Mouse (Mus musculus) ES-E14 (cell line): ENCODE measurements around the gene Ogfod2. TPM values are rescaled to one million over a fixed set of nuclear protein-coding genes. Genes with fewer than 3 reads are reported as not detected.

Source experiments
- DNase-seq: peaks from one replicate; pipeline ENCODE4 v3.0.0-alpha.2; 2013; ENCODE audit warnings: low read depth, low spot score
- H3K27ac ChIP-seq: 2 replicates; pipeline ENCODE4 v1.5.1; 2012; ENCODE audit warnings: low read depth, mild to moderate bottlenecking, low read length, moderate library complexity, mixed read lengths; ENCODE audit not compliant: poor library complexity, insufficient read depth, severe bottlenecking
- H3K36me3 ChIP-seq: 2 replicates; pipeline ENCODE4 v1.6.1; 2012; ENCODE audit warnings: mild to moderate bottlenecking, low read length, moderate library complexity, mixed read lengths; ENCODE audit not compliant: control insufficient read depth, poor library complexity, insufficient read depth, severe bottlenecking
- H3K4me1 ChIP-seq, 2 experiments: fragments of 150-350 bp in 1 of 2; sonication (generic) in 1 of 2; 2 replicates each; pipeline ENCODE4 v1.6.1; 2012; ENCODE audit warnings: low read length in 2 of 2, mild to moderate bottlenecking in 1 of 2, mixed read lengths in 1 of 2; ENCODE audit not compliant: control insufficient read depth in 2 of 2, insufficient read depth in 2 of 2, poor library complexity in 1 of 2
- H3K4me3 ChIP-seq, 2 experiments: fragments of 150-350 bp in 1 of 2; sonication (generic) in 1 of 2; 2 replicates each; pipeline ENCODE4 v1.5.1; 2012; ENCODE audit warnings: low read length in 2 of 2, low read depth in 1 of 2, mild to moderate bottlenecking in 1 of 2, mixed read lengths in 1 of 2; ENCODE audit not compliant: insufficient read depth in 1 of 2, poor library complexity in 1 of 2, severe bottlenecking in 1 of 2
- H3K9ac ChIP-seq: 2 replicates; pipeline ENCODE4 v1.6.1; 2012; ENCODE audit warnings: low read depth, mild to moderate bottlenecking, low read length, mixed read lengths; ENCODE audit not compliant: poor library complexity, insufficient read depth, severe bottlenecking
- H3K9me3 ChIP-seq: fragments of 150-350 bp; sonication (generic); 2 replicates; pipeline ENCODE4 v1.6.1; 2012; ENCODE audit warnings: low read depth, mild to moderate bottlenecking, low read length; ENCODE audit not compliant: control insufficient read depth, insufficient read depth
- CHD2 ChIP-seq: IDR thresholded peaks from 2 replicates; pipeline ENCODE4 v1.6.1; 2014; ENCODE audit warnings: mild to moderate bottlenecking, low read depth, low read length, inconsistent platforms
- HCFC1 ChIP-seq: IDR thresholded peaks from 2 replicates; pipeline ENCODE4 v1.6.1; 2012; ENCODE audit warnings: low read length, inconsistent platforms, borderline replicate concordance; ENCODE audit not compliant: insufficient read depth
- MAFK ChIP-seq: IDR thresholded peaks from 2 replicates; pipeline ENCODE4 v1.6.1; 2014; ENCODE audit warnings: mild to moderate bottlenecking, low read depth, low read length, inconsistent platforms; ENCODE audit not compliant: insufficient read depth
- ZC3H11A ChIP-seq: IDR thresholded peaks from 2 replicates; pipeline ENCODE4 v1.6.1; 2012; ENCODE audit warnings: low read depth, mild to moderate bottlenecking, inconsistent platforms, low read length, borderline replicate concordance
- ZNF384 ChIP-seq: IDR thresholded peaks from 2 replicates; pipeline ENCODE4 v1.6.1; 2012; ENCODE audit warnings: low read depth, low read length, inconsistent platforms
- in situ Hi-C, 2 experiments: fragments of 600-800 bp; cut with MboI; formaldehyde crosslinking; loops; one replicate each; pipeline ENCODE4 v1.15.1; 2025; ENCODE audit warnings: low sequenced_read_pairs in 2 of 2, inconsistent platforms in 1 of 2; ENCODE audit not compliant: unreplicated experiment in 2 of 2
- total RNA-seq: library from RNA; depleted of rRNA; stranded (reverse); fragments of 300-350 nt; gene quantifications from 2 replicates; pipeline ENCODE4 v1.2.3, GENCODE M21; 2012

The Ogfod2 gene
- total RNA-seq, 1 experiment = 7.8 TPM

GRCm38 (mm10) chr5:124084588-124085173 lies 27.4 kb upstream of the Ogfod2 start:
- in situ Hi-C loops = loop anchor here in 1 of 2 experiments (5.0 kb wide), 1 partner anchor 82 kb away; no protein-coding TSS in a partner anchor
- H3K4me1 ChIP-seq = no peaks in the 10 kb centered on the region; a peak in 2 of 4 replicates
- H3K9ac ChIP-seq = no peak overlapping the region
- TF ChIP-seq HCFC1 (no peak), MAFK (no peak), ZNF384 (no peak), ZC3H11A (peak; percentile 96), CHD2 (no peak)
- DNase-seq = peak; percentile 76
- no peaks in the 10 kb centered on the region for H3K9me3 ChIP-seq
- no peak overlapping the region for H3K27ac ChIP-seq
- no peak overlapping the region for H3K4me3 ChIP-seq
- no peaks in the 10 kb centered on the region for H3K36me3 ChIP-seq

DNA sequence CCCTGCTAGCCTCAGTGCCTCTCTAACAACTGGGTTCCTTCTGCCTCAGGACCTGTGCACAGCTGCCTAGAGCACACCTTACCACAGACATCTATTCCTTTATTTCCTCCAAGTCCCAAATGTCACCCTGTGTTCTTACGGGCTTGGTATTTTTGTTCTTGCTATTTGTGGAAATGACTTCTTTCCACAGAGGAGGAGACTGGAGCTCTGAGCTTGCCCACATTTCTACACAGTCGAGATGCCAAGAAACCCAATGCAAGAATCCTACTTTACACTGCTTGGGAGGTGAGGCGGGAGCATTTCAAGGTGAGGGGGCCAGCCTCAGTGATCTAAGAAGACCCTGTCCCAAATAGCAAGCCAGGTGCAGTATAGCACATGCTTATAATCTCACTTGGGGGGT lies 26.6 kb upstream of the Ogfod2 start:
- Histone ChIP-seq H3K9me3 (no peaks in the 10 kb centered on the region), H3K4me1 (peaks cover 0 to 2% of the 10 kb centered on the region in 2 experiments; a peak in 2 of 4 replicates), H3K36me3 (no peaks in the 10 kb centered on the region), H3K4me3 (no peak overlapping the region), H3K9ac (no peak overlapping the region), H3K27ac (no peak overlapping the region)
- no peak for DNase-seq
- TF ChIP-seq ZNF384 (no peak), ZC3H11A (no peak), CHD2 (no peak), HCFC1 (no peak), MAFK (no peak)
- in situ Hi-C loops = no loop called here

GRCm38 (mm10) chr5:124086876-124087275 lies 25.2 kb upstream of the Ogfod2 start:
- in situ Hi-C loops = no loop called here
- Histone ChIP-seq H3K4me3 (no peak overlapping the region), H3K27ac (no peak overlapping the region), H3K9me3 (no peaks in the 10 kb centered on the region), H3K36me3 (no peaks in the 10 kb centered on the region), H3K4me1 (peaks cover 0 to 4% of the 10 kb centered on the region in 2 experiments; a peak in 2 of 4 replicates), H3K9ac (no peak overlapping the region)
- TF ChIP-seq CHD2 (no peak), MAFK (no peak), ZC3H11A (no peak), HCFC1 (no peak), ZNF384 (no peak)
- no peak for DNase-seq

- DNase-seq = no peak
- H3K4me3 ChIP-seq = peak overlapping the region; percentile 48 to 53; a peak in 3 of 4 replicates
- no peak overlapping the region; the same call in 1 of the 2 replicates for H3K9ac ChIP-seq
- H3K4me1 ChIP-seq = peaks cover 0 to 6% of the 10 kb centered on the region in 2 experiments; a peak in 2 of 4 replicates
- no peak overlapping the region for H3K27ac ChIP-seq
- H3K36me3 ChIP-seq = no peaks in the 10 kb centered on the region
- no peaks in the 10 kb centered on the region for H3K9me3 ChIP-seq
- in situ Hi-C loops = no loop called here
- TF ChIP-seq CHD2 = no peak
- no peak for TF ChIP-seq HCFC1
- no peak for TF ChIP-seq MAFK
- no peak for TF ChIP-seq ZNF384
- no peak for TF ChIP-seq ZC3H11A
Observed at GRCm38 (mm10) chr5:124089868-124090267, 22.2 kb upstream of the Ogfod2 start.

DNA sequence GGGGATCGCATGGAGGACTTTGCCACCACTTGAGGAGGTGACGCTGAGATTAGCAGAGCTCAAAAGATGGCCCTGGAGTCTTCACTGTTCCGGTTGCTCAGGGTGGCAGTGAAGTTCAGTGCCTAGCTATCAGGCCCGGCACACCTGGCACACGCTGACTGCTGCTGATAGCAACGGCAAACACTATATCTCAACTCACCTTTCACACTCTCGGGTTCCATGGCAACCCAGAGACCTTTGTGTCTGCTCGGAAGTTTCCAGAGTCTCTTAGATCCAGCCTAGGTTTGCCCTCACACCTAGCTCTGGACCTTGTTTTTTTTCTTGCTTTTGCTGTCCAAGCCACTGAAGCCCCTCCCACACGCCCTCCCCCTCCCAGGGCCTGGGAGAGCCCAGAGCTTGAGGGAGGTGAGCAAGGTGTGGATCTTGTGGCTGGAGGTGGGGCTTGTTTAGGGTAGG lies 20.1 kb upstream of the Ogfod2 start:
- H3K36me3 ChIP-seq = no peaks in the 10 kb centered on the region
- TF ChIP-seq ZNF384 (no peak), MAFK (no peak)
- no peak overlapping the region for H3K9ac ChIP-seq
- no peak for DNase-seq
- H3K27ac ChIP-seq = no peak overlapping the region
- no peaks in the 10 kb centered on the region for H3K9me3 ChIP-seq
- peaks cover 0 to 9% of the 10 kb centered on the region in 2 experiments; a peak in 2 of 4 replicates for H3K4me1 ChIP-seq
- in situ Hi-C loops = no loop called here
- no peak overlapping the region for H3K4me3 ChIP-seq
